Mouse (Mus musculus): ENCODE data around the gene U2af1. TPM values are rescaled to one million over a fixed set of nuclear protein-coding genes. Genes with fewer than 3 reads are reported as not detected.
A peak's percentile ranks its signal among the peaks of the same experiment; 100 is the strongest.
"Not testable (repeated sequence)": the region's sequence is repeated elsewhere in the genome, so short reads cannot be mapped to it uniquely, and the experiment has no call there.

U2af1 gene
- 144 and 165 TPM in 2 replicates for total RNA-seq (2021)
- long read RNA-seq, experiment 1, transcript U2af1-202 (8 exons, 923 nt), result minor isoform, 6 of 74 reads
- long read RNA-seq, experiment 1, transcript U2af1-204 (2 exons, 703 nt), result minor isoform, 6 of 74 reads
- long read RNA-seq, experiment 1, transcript U2af1-201 (8 exons, 1,046 nt), result major isoform, 56 of 74 reads
- long read RNA-seq, experiment 1, partial matches to known transcripts, result 0 of 74 reads
- long read RNA-seq, experiment 1, other reads (novel, unspliced or antisense), result 6 of 74 reads
- long read RNA-seq, experiment 2, transcript U2af1-204 (2 exons, 703 nt), result minor isoform, 6 of 58 reads
- long read RNA-seq, experiment 2, transcript U2af1-201 (8 exons, 1,046 nt), result major isoform, 39 of 58 reads
- long read RNA-seq, experiment 2, partial matches to known transcripts, result 3 of 58 reads
- long read RNA-seq, experiment 2, other reads (novel, unspliced or antisense), result 6 of 58 reads

DNA sequence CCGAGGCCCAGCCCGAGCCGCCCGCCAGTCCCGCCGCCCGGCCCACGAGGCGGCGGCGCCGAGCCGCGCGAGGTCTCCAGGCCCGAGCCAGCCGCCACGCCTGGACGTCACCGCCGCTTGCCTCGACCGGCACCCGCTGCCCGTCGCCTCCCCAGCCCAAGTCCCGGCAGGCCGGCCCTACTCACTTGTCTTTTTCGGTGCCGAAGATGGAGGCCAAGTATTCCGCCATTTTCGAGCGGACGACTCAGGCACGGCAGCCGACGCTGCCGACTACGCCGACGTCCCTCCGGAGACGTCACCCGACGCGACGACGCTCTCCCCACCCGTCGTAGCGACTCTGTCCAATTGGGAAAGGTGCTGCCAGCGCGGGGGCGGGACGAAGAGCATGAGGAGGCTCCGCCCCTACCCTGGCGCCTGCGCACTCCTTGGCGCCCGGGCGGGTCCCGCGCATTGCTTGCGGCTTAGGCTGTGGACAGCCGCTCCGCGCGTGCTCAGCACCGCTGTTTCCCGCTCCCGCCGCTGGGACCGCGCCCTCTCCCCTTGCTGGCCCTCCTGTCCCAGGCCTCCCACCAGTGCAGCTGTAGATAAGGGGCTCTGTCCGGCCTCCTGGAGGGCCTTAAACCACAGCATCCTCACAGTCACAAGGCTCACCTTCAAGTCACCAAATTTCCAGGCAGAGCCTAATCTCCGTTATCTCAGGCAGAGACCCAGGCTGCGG, at the start of gene U2af1:
U2af1 (minus strand) TSS at position 425 of the 718 bp plus-strand sequence.
- peak; percentile 99 for DNase-seq

DNA sequence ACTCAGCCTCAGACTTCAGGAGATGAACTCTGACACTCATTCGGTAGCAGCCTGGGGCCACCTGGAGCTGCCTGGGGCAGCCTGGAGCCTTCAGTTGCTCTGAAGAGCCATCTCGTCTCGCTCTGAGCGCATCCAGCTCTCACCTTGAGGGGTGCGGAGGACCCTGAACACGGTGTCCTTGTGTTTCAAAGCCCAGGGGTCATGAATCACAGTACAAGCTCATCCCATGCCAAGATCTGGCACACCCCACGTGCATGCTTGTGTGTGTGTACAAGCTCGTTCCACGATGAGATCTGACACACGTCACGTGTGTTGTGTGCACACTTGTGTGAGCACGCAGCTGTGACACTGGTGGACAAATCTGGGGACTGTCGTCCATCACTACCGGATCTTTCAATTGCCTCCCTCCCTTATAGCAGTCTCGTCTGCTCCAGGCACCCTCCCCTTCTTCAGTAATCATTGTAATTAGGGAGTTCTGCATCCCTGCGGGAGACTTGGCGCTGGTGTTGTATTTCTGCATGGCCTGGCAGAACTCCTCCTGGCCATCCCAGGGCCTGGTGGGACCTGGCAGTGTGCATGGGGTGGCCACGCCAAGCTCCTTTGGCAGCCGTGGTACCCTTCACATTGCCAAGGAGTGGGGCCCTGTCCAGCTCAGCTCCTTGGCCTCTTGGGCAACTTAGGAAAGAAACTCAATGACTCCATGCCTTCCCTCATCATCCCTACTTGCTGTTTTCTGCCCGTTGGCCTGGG, 46.8 kb upstream of the U2af1 start:
- peak; percentile 72 for DNase-seq

DNA sequence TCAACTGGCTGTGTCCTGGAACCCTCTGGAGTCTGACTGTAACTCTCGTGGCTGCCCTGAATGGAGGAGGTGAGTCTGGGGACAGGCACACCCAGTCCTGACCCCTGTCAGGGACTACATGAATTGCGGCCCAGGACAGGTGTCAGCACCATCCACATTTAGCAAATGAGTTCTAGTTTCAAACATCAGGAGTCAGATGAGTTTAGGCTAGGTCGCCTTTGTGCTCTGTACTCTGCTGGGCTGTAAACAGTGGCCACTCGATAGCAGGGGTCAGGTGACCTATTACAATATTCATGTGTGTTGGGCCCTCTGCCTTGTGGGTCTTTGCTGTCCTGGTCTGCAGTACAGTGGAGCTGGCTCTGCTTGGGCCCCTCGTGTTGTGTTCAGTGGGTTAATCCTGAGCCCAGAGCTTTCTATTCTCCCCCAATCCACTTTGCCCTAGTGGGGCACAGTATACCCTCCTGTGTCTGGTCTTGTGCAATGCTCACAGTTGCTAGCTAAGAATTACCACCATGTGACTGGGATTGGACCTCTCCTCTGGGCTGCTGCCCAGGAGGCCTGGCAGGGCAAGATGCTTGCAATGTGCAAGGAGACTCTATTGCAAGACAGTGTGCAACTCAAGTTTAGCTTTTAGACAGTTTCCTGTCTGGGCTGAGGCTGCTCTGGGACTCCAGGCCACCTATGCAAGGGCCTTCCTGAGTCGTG, 44.7 kb upstream of the U2af1 start:
- peak; percentile 75 for DNase-seq

DNA sequence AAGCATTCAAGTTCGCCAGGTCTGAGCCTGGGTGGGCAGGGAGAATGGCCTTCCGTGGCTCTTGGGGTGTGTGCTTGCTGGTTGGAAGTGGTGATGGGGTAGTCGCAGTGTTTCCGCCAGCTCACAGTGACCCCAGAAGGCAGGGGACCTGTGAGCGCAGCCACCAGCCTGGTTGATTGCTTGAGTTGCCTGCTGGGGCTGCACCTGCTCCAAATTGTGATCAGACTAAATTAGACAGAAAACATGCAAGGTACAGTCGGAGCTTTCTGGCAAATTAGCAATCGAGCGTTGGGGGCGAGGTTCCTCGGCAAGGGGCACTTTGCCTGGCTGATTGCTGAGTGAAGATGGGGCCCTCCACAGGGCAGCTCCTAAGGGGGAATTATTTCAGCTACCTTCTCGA, 39.7 kb upstream of the U2af1 start:
- DNase-seq, result no peak

DNA sequence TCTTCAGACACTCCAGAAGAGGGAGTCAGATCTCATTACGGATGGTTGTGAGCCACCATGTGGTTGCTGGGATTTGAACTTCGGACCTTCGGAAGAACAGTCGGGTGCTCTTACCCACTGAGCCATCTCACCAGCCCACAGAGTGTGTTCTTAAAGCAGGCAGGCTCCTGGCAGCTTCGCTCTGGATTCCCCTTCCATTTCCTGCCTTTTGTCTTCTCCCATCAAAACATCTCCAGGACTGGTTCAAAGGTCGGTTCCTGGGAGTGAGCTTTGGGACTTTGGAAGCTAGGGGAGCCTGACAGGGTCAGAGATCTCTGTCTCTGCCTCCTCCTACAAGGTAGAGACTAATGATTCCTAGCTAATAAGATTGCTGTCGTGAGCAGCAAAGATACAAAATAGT, 36.7 kb upstream of the U2af1 start:
- not testable (repeated sequence) for DNase-seq

DNA sequence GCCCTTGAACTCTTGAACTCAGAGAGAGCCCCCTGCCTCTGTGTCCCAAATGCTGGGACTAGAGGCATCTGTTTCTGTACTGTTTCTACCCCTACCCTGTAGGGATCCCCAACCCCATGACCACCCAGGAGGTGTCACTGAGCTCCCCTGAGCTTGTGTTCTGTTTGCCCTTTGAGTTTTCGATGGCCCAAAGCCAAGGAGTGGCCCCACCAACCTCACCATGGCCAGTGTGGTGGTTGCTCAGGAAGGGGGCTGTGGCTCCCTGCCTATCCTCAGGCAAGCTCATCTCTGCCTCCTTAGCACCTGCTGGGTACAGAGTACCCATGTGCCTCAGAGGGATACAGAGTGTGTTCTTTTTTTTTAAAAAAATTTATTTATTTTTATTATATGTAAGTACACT, 36.3 kb upstream of the U2af1 start:
- no peak for DNase-seq

DNA sequence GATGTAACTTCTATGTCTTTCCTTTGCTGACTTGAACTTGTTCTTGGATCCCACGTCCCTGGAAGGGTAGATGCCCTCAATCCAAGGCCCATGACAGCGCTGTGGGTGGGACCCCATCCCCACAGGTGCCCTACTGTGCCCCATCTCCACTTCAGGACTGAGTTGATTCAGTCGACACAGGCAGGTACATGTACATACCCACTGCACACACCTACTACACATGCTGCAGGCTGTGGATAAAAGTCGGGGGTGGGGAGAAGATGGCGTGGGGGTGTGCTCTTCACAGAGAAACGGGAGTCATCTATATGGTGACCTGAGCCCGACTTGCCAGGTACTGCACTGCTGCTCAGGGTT, 35.3 kb upstream of the U2af1 start:
- no peak for DNase-seq

DNA sequence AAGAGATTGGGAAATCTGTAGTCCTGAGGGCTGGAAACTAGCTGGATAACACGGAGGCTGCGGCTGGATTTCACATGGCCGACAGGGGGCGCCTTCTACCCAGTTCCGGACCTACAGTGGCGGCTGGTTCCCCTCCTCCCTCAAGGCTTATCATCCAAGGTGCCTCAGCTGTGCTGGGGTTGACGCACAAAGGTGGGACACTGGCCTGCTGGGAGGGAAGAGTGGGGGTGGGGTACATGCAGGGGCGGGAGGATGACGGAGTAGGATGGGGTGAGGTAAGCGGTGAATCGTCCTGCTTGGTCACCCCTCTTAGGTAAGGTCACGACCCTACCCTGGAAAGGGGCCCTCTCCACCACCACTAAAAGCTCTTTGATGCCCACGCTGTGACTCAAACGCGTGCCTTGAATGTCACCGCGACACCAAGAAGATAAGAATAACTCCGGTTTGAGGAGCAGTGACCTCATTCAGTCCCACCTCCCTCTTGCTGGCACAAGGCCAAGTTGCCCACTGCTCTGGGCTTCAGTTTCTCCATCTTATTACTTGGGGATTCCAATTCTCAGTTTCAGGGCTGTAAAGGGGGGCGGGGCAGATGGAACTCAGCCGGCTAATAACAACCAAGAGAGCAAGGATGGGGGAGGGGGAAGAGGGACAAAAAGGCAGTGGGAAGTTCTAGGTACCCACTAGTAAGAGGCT, 34.8 kb upstream of the U2af1 start:
- DNase-seq, result peak; percentile 92

DNA sequence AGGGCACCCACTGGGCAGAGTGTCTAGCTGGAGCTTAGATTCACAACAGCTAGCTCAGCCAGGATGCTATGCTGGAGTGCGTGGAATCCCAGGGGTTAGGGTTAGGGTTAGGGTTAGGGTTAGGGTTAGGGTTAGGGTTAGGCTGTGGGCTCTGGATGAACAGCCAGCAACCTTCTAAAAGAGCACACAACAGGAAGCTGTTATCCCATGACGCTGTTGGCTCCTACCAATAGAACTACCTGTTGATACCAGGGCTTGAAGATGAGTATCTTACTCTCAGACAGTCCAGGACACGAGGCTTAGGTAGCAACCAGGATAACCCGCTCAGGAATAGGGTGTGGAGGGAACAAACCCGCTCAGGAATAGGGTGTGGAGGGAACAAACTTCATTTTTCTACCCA, 34.2 kb upstream of the U2af1 start:
- no peak for DNase-seq

DNA sequence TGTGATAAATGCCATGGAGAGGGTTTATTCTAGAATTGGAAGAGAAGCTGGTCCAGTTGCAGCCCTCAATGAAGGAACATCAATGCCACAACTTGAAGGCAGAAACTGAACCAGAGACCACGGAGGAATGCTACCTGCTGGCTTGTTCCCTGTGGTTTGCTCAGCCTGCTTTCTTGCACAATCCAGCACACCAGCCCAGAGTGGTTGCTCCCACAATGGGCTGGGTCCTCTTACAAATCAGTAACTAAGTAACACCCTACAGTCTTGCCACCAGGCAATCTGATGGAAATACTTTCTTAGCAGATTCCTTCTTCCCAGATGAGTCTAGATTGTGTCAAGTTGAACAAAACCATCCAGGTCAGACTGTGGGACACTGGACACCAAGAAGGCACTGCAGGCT, 30.9 kb upstream of the U2af1 start:
- no peak for DNase-seq

DNA sequence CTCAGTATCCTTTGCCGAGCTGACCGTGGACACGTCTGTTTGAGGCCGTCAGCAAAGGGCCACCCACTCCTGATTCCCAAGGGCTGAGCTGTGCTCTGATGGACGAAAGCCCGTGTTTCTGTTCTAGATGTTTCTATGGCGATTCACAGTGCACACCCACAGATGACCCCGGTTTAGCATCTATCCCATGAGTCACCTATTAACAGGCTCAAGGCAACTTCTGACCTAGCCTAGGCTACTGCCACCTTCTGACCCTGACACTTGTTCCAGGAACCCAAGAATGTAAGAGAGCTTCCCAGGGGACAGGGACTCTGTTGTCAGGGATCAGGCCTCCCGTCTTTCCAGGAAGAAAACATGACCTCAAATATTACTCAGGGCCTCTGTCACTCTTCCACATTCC, 29.4 kb upstream of the U2af1 start:
- DNase-seq, result peak; percentile 23

DNA sequence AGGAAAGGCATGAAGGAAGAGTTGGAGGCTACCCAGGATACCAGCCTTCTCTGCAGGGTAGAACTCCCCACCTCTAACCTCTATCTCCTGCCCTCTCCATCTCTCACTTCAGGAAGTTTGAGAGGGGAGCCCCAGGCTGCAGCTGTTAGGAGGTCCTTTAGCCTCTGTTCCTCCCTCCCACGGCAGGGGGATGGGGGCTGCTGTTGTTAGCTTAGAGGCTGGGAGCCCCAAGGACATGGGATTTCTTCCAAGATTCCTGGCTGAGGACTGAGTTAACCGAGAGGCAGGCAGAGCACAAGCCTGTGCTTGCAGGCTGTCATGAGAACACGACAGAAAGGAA, 27.5 kb upstream of the U2af1 start:
- DNase-seq, result peak; percentile 50

DNA sequence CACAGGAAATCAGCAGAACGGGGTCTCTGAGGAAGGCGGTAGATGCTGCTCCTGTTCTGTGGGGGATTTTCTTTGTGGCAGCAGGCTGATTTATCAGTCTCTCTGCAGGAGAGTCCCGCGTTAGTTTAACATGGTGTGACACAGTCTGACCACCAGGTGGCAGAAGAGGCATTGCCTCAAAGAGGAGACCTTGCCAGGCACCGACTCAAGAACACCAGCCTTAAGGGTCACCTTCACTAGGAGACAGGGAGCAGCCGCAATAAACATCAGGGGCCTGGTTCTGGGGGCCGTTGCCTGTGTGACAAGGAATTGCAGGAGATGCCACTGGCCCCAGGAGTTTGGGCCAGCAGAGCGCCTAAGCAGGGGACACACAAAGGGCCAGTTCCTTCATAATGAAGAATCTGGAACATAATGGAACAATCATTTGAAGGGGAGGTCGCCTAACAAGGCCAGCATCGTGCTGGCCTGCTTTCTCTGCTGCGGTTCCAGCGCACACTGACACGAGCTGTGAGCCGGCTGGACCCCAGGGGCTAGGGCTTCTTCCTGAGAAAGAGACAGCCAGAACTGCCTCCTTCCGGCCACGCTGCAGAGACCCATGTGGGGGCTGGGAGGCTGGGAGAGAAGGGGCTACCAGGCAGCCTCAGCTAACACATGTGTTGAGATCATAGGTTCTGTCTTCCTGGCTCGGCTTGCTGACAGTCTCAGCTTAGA, 27.0 kb upstream of the U2af1 start:
- peak; percentile 90 for DNase-seq

DNA sequence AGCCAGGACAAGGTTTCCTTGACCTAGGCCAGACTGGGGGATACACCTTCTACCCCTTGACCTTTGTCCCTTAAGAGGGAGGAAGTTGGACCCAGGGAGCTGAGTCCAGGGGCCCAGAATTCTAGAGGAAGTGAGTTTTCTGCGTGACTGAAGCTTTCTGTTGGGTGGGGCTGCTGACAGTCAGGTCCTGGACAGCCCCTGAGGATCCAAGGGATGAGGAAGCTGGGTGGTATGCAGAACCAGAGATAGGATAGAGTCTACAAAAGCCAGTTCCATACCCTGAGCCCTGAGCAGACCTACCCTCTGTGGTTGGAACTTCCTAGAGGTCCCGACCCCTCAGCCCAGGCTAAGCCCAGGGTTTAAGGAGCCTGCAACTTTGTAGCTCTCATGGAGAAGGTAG, 21.8 kb upstream of the U2af1 start:
- DNase-seq, result no peak

DNA sequence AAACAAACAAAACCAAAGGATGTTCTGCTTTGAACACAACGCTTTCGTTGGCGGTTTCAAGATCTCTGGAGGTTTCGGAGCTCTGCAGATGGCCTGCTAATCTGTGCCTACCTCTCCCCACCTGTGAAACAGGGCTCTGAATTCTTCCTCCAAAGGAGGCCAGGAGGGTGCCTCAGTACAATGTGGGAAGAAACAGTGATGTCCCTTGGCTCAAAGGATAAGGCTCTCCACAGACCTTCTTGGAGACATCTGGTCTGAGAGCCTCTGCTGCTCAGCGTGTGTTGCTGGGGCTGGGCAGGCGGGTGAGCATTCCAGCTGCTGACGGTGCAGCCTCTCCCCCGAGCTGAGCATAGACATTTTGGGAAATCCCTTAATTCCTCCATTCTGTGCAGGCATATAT, 18.8 kb upstream of the U2af1 start, which contains the start of gene Cryaa:
Cryaa (plus strand) TSS at position 301 of the 400 bp plus-strand sequence.
- DNase-seq, result no peak

DNA sequence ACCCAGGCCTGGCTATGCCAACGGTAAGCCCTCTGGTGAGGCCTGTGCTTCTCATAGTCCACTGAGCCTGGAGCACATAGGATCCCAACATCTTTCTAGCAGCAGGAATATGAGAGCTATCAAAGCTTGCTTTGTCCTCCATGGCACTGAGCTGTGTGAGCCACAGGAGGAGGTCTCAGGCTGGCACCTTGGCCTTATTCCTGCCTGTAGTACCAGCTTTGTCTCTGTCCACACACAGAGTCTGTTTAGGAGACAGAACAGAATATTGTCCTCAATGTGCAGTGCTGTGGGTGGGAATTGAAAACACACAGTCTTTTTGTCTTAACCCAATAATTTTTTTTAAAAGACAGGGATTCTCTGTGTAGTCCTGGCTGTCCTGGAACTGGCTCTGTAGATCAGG, 15.7 kb upstream of the U2af1 start:
- no peak for DNase-seq

DNA sequence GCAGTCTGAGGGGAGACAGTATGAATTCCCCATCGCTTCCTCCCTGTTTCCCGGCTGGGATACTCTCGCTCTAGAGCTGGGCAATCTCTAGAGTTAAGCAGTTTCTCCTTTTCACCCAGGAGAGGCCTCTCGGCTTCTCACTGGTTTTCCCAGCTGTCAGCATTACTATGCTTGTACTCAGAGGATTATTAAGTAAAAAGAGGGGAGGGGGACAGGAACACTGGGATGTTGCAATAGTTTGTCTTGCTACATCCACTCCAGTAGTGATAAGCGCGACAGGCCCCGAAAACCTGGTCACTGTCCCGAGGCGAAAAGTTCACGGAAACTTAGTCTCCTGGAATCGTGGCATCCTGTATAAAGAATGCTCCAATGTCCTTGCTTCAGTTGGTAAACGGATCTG, 13.6 kb upstream of the U2af1 start:
- DNase-seq, result no peak

DNA sequence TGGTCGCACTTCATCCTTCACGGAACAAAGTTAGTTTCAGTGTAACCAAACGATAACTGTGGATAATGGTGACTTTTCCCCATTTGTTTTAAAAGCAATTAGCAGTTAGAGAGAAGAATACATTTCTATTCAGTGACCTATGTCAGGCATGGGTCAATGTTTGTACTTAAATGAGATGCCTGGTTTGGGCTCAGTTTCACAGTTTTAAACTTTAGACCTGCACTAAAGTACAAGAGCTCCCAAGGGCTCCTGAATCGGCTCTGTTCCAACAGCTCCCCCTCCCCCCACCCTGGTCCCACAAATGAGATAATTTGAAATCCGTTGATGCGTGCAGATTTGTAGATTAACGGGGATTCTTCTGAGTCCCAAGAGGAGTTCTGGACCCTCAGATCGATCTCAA, 13.0 kb upstream of the U2af1 start:
- no peak for DNase-seq

DNA sequence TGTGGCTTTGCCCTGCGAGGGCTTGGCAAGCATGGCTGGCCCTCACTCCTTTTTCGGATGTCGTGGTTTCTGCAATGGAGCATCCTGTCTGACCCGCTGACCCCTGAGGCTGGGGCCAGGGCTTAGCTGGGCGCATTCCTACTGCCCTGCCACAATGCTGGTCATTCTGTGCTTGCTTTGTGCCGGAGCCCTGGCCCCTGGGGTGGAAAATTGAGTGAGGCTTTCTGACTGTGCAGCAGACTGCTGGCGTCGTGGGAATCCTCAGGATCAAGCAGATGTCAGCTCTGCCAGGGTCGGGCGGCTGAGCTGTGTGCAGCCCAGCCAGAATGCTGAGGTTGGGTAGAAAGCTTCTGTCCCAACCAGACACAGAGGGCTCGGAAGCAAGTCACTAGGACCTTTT, 11.5 kb upstream of the U2af1 start:
- no peak for DNase-seq

DNA sequence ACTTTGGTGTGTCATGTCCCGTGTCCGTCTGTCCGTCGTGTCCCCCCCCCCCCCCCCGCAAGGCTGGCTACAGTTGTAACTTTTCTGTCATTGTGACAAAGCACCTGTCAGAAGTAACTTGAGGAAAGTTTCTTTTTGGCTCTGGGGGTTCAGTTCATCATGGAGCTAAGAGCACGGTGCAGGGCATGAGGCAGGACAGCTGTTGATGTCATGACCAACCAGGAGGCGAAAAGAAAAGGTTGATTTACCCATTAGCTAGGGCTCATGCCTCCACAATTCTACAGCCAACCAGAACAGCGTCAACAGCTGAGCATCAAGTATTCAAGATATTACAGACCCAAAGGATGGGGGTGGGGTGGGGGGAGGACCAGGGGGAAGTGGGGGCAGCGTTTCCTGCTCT, 9.6 kb upstream of the U2af1 start:
- no peak for DNase-seq

DNA sequence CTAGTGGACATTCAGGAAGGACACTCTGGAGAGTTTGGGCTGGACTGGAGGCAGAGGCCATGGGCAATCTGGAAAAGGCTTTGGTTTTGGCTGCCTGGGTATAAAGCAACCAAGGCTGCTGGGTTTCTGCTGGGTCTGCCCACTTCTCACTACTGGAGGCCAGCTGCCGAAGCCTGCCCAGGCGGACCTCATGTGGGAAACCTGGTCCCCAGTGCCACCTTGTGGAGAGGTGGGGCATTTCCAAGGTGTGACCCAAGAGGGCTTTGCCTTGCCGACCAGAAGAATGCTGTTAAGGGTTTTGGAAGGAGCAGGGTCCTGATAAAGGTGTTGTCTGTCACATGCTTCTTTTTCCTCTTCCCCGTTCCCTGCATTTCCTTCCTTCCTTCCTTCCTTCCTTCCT, 6.1 kb upstream of the U2af1 start:
- peak; percentile 93 for DNase-seq

Data from adrenal gland, postnatal 14 days (tissue).